Mouse (Mus musculus): ENCODE data around the gene 5330417C22Rik.
"Not testable (repeated sequence)": the region's sequence is repeated elsewhere in the genome, so short reads cannot be mapped to it uniquely, and the experiment has no call there.

Gene 5330417C22Rik

GRCm38 (mm10) chr3:108528489-108528888 is 7.8 kb downstream of the 5330417C22Rik start:
- no peak for DNase-seq

DNA sequence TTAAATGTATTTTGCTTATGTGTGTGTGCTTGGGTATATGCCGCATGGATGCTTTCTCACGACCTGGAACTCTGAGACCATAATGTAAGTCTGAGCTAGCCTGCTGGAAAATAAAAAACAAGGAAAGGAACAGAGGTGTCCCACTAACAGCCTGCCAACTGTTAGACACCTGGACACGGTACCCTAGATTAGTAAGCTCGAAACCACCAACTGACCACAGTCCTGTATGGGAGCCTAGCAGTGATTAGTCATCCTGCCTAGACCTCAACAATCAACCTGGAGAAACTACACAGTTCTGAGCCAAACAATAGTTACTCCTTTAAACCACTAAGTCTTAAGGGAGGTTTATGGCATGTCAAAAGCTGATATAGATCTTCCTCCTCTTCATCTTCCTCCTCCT is 12.9 kb downstream of the 5330417C22Rik start:
- no peak for DNase-seq

DNA sequence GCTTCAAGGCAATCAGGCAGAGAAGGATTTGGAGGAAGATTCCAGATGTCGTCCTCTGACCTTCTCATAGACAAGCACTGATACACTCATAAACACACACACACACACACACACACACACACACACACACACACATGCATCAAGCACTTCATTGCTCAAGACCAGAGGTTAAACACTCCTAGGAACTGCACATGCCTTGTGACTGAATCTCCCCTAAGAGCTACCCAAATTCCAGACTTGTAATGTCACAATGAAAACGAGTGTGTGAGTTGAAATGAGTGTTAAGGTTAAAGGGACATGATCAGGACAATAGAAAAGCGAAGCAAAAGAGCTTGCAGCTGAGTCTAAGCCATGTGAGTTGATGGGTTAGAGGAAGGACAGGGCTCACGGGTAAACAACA is 18.1 kb downstream of the 5330417C22Rik start:
- no peak for DNase-seq

DNA sequence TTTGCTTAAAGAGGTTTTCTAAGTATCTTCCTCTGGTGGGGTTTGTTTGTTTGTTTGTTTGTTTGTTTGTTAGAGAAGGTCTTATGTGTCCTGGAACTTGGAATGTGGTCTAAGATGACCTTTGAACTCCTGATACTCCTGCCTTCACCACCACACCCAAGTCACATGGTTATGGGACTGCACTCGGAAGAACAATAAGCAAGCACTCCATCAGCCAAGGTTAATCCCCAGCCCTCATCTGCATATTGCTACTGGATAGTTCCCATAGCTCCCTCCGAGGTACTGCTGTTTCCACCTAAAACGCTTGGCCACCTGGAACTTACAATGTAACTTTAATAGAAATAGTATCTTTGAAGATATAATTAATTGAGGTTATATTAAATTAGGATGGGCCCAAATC is 22.9 kb downstream of the 5330417C22Rik start:
- DNase-seq = no peak

DNA sequence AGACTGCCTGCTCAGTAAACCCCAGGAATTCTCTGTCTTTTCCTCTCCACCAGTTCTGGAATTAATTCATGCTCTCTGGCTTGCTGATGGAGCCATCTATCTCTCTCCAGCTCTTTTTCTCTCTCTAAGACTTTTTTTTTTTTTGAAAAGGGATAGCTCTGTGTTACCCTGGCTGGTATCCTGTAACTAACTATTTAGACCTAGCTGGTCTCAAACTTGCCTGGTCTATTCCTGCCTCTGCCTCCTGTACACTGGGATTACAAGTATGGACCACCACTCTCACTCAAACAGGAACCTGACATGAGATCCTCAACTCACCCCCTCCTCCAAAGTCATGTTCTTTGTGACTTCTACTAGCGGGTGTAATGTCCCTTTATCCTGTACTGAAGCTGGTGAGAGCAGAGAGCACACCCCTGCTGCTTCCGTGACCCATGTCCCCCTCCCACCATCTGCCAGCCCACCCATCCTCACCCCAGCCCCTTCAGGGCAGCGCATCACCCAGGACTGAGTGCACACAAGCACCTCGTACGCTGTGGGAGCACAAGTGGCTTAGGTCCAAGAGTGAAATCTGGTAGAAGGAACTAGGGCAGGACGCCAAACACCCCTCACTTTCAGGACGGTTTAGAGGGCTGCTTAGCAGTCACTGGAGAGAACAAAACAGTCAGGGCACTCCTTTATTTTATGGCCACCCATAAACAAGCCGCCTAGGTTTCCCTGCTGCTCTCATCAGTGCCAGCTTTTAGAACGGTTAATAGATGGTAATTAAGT is 25.4 kb downstream of the 5330417C22Rik start:
- DNase-seq = no peak

GRCm38 (mm10) chr3:108510156-108510555 is 26.2 kb downstream of the 5330417C22Rik start:
- no peak for DNase-seq

DNA sequence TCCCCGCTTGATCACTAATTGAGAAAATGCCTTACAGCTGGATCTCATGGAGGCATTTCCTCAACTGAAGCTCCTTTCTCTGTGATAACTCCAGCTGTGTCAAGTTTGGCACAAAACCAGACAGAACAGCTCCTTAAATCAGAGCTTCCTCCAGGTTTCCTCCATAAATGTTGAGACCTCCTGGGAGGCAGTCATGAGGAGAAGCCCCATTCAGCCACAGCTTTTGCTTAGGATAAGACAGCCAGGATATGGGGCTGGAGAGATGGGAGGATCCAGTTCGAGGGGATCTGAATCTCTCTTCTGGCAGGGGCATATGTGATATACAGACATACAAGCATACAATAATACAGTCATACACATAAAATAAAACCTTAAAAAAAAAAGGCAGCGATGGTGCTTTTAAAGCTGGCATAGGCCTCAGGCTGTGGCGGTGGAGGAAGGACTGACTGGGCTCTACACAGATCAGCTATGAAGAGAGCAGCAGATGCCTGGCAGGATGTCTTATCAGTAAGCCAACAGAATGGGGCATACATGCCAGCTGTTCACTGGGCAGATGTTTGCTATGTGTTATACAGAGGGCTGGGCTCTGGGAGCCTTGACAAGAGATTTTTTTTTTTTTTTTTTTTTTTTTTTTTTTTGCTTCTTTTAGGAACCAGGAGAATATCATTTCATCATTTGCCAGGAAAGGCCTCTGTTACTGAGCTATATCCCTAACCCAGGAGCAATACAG is 27.4 kb downstream of the 5330417C22Rik start:
- no peak for DNase-seq

DNA sequence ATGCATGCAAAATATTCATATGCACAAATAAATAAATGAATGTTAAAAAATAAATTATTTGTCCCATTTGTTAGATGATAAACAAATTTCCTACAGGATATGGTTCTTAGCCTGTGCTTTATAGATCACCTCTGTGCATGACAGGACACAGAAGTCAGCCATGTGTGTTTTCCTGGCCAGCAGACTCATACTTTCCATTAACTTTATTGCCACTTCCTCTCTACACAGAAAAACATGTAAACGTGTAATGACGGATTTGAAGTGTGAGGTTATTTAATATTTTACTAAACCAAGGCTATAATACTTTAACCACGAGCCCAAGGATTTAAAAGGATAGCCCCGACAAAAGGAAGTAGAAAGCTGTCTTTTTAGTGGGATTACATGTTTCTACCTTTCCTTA is 32.4 kb downstream of the 5330417C22Rik start:
- no peak for DNase-seq

DNA sequence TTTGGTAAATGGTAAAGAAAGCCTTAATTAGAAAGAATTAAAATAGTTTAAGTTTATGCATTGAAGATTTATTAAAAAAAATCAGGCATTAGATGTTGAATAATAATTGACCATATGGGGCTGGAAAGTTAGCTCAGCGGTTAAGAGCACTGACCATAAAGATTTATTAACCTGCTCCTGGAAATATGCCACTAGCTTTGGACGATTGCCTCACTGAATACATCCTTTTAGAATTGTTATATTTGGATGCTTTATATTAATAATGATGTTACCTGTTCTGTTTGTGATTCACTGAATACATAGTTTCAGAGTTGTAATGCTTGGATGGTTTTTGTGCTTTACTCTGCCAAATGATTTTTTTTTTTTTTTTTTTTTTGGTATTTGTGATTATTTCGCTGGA is 34.9 kb downstream of the 5330417C22Rik start:
- DNase-seq = not testable (repeated sequence)

GRCm38 (mm10) chr3:108499826-108500225 is 36.5 kb downstream of the 5330417C22Rik start:
- DNase-seq = peak; percentile 89 to 91

GRCm38 (mm10) chr3:108497602-108498001 is 38.7 kb downstream of the 5330417C22Rik start:
- DNase-seq = no peak

DNA sequence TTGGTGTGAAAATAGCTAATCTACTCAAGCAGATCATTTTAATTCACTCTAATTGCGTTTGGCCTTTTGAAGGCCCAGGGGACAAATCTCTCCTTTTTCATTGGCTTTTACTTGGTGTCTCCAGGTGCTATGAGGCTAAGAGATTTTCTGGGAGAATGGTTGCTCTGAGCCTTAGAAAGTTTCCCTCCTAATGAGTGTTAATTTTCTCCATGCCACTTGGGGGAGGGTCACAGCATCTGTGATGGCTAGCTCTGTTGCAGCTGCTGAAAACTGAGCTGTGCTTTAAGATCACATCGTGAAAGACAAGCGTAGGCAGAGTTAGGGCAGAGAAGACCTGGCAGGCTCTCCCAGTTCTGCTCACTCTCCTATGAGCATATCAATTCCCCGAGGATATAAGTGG is 40.9 kb downstream of the 5330417C22Rik start:
- no peak for DNase-seq

DNA sequence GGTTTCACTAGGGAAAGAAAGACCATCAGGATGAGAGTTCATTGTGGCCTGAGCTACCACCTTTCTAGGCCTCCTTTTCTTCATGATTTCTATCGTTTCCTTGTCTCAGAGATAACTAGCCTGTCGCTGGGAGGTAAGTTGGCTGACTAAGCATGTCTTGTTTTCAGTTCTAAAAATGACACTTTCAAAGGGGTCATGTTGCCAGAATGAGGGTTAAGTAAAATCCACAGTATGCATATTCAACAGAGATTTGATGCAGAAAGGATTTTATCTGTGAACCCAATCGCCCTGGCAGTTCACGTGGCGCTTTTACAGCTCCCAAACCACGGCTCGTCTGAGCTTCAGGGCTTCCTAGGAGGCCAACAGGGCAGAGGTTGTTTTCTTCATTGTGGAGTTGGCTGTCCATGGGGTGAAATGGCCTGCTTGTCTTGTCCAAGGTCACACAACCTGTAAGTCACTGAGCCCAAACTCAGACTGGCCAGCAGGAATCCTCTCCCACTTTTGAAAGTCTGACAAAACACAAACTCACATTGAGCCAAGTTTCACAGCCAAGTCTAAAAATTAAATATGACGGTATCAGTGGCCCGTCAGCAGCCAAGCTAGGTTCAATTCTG is 41.4 kb downstream of the 5330417C22Rik start:
- no peak for DNase-seq

DNA sequence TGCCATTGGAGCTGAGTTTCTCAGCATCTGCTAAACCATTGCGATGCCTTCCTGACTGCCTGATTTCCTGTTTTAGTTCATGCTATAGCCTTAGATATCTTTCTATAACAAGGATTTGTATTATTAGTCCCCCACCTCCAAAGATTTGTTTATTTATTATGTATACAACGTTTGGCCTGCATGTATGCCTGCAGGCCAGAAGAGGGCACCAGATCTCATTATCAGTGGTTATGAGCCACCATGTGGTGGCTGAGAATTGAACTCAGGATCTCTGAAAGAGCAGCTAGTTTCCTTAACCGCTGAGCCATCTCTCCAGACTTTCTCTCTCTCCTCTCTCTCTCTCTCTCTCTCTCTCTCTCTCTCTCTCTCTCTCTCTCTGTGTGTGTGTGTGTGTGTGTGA is 46.4 kb downstream of the 5330417C22Rik start:
- DNase-seq = no peak

GRCm38 (mm10) chr3:108484749-108485148 is 51.6 kb downstream of the 5330417C22Rik start:
- no peak for DNase-seq

DNA sequence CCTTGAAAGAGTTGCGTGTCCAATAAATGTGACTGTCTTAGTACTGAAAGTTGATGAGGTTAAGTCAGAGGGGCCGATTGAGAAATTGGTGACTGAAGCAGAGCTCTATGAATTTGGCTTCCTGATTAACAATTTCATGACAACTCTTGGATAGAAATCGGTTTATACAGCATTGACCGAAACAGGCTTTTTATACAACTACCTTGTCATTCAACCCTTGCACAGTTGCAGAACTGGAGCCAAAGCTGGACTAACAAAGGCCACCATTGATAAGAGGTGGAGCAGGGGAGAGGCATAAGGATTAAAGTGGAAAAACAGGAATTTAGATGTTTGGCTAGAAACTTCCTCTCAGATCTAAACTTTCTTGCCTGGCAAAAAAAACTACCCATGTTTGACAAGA is 57.5 kb downstream of the 5330417C22Rik start:
- DNase-seq = no peak

DNA sequence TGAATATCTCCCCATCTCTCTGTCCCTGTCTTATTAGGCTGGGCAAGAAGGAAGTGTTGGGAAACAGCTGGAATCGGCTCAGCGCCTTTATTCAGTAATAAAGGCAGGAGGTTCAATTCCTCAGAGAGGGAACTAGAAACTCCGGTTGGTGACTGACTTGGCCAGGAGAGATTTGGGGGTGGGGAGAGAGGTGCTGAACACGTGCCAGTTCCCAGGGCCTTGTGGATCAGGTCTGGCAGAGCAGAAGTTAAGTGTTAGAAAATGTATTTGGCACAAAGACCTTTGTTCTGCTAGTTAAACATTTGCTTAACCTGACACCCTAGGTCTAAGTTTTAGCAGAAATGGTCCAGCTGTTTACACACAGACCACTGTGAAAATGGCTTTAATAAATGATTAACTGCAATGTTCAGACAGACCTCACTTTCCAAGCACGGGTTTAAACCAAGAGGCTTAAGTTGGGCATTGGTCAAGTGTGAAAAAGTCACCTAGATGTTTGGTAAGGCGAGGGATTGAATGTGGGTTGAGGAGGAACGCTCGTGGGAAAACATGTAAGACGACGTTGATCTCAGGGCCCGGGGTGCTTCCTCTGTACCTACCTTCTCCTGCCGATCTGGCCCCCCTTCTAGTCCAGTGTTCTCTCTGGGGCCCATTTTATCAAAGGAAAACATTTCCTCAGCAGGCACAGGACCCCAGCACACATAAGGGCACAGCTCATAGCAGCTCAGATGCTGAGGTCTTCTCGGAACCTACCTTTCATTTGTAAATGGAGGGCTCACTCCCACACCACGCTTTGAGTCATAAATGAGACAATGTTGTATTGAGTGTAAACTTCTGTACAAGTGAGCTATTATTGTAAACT is 59.3 kb downstream of the 5330417C22Rik start:
- DNase-seq = no peak

DNA sequence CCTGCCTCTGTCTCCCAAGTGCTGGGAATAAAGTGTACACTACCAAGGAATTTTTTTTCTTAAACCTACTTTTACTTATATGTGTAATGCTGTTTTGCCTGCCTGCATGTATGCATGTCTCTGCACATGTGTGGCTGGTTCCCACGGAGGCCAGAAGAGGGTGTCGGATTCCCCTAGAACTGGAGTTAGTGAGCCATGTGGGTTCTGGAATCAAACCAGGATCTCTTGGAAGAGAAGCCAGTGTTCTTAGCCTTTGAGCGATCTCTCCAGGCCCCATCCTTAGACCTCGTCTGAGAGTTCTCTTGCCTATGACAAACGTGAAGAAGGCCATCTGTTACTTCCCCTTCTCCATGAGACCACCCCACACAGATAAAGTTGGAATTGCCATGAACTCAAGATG is 60.8 kb downstream of the 5330417C22Rik start:
- no peak for DNase-seq

GRCm38 (mm10) chr3:108474969-108475368 is 61.4 kb downstream of the 5330417C22Rik start:
- DNase-seq = no peak

GRCm38 (mm10) chr3:108467760-108468159 is 68.6 kb downstream of the 5330417C22Rik start:
- DNase-seq = no peak

- peak; percentile 19 to 33 for DNase-seq
Observed at GRCm38 (mm10) chr3:108466425-108466824, 69.9 kb downstream of the 5330417C22Rik start.

GRCm38 (mm10) chr3:108458866-108459265 is 77.5 kb downstream of the 5330417C22Rik start:
- DNase-seq = peak; percentile 10 to 19

DNA sequence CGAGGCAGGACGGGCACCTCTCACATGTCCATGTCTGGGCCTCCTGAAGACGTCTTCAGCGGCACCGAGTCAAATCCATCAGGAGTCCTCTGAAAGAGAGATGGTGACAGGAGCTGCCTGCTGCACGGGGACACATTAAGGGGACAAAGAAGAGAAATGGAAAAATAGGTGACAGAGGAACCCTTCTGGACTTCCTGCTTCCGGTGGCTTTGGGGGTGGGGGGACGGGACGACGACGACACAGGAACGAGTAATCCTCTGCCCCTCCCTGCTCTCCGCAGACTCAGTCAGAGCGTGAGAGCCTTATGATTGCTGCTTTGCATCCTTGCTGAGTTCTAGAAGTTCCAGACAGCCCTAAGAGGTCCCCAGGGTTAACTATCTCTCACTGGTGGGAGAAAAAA is 78.0 kb downstream of the 5330417C22Rik start:
- no peak for DNase-seq
